Mouse (Mus musculus): Measurements from ENCODE around the gene Ttc38. TPM values are rescaled to one million over a fixed set of nuclear protein-coding genes. Genes with fewer than 3 reads are reported as not detected.

The Ttc38 gene
- total RNA-seq (2021): 1 to 10 TPM; 7.5 to 8.5 TPM

GRCm38 (mm10) chr15:85831954-85832590 lies at the start of gene Ttc38:
TSS of gene Ttc38 (plus strand) at chr15:85832306.
- peak; percentile 81 to 87 for DNase-seq
- intact Hi-C loops (cut with DNase I): no loop called here

GRCm38 (mm10) chr15:85783146-85783545 lies 49.0 kb upstream of the Ttc38 start:
- intact Hi-C loops (cut with DNase I): no loop called here
- no peak for DNase-seq

GRCm38 (mm10) chr15:85784341-85784740 lies 47.8 kb upstream of the Ttc38 start:
- no peak for DNase-seq
- intact Hi-C loops (cut with DNase I): no loop called here

- intact Hi-C loops (cut with DNase I): no loop called here
- DNase-seq: no peak
Measured at GRCm38 (mm10) chr15:85786711-85787110, 45.4 kb upstream of the Ttc38 start.

GRCm38 (mm10) chr15:85787482-85787881 lies 44.6 kb upstream of the Ttc38 start:
- intact Hi-C loops (cut with DNase I): no loop called here

GRCm38 (mm10) chr15:85788051-85788450 lies 44.1 kb upstream of the Ttc38 start:
- no peak for DNase-seq
- intact Hi-C loops (cut with DNase I): no loop called here

More at GRCm38 (mm10) chr15:85787482-85787881, 44.6 kb upstream of the Ttc38 start:
- DNase-seq: no peak

- intact Hi-C loops (cut with DNase I): no loop called here
- DNase-seq: no peak
Measured at GRCm38 (mm10) chr15:85788633-85789032, 43.5 kb upstream of the Ttc38 start.

GRCm38 (mm10) chr15:85791449-85791848 lies 40.7 kb upstream of the Ttc38 start:
- intact Hi-C loops (cut with DNase I): no loop called here
- DNase-seq: no peak

- intact Hi-C loops (cut with DNase I): no loop called here
- DNase-seq: peak; percentile 87 to 91
Measured at GRCm38 (mm10) chr15:85792819-85793218, 39.3 kb upstream of the Ttc38 start.

GRCm38 (mm10) chr15:85795516-85795915 lies 36.6 kb upstream of the Ttc38 start:
- no peak for DNase-seq
- intact Hi-C loops (cut with DNase I): loop anchor here (5.0 kb wide), 1 partner anchor 58 kb away; no protein-coding TSS in a partner anchor

GRCm38 (mm10) chr15:85798676-85799075 lies 33.4 kb upstream of the Ttc38 start:
- peak; percentile 65 to 77 for DNase-seq

GRCm38 (mm10) chr15:85802931-85803330 lies 29.2 kb upstream of the Ttc38 start:
- intact Hi-C loops (cut with DNase I): no loop called here

More at GRCm38 (mm10) chr15:85798676-85799075, 33.4 kb upstream of the Ttc38 start:
- intact Hi-C loops (cut with DNase I): loop anchor here (5.0 kb wide), 1 partner anchor 61 kb away; no protein-coding TSS in a partner anchor

GRCm38 (mm10) chr15:85806886-85807285 lies 25.2 kb upstream of the Ttc38 start:
- DNase-seq: no peak
- intact Hi-C loops (cut with DNase I): no loop called here

More at GRCm38 (mm10) chr15:85802931-85803330, 29.2 kb upstream of the Ttc38 start:
- DNase-seq: peak; percentile 71 to 80

GRCm38 (mm10) chr15:85807404-85807803 lies 24.7 kb upstream of the Ttc38 start:
- intact Hi-C loops (cut with DNase I): no loop called here

GRCm38 (mm10) chr15:85808031-85808430 lies 24.1 kb upstream of the Ttc38 start:
- intact Hi-C loops (cut with DNase I): no loop called here
- no peak for DNase-seq

More at GRCm38 (mm10) chr15:85807404-85807803, 24.7 kb upstream of the Ttc38 start:
- no peak for DNase-seq

GRCm38 (mm10) chr15:85808434-85808833 lies 23.7 kb upstream of the Ttc38 start:
- peak in 1 of 2 experiments; percentile 36 for DNase-seq
- intact Hi-C loops (cut with DNase I): no loop called here

GRCm38 (mm10) chr15:85809091-85809490 lies 23.0 kb upstream of the Ttc38 start:
- intact Hi-C loops (cut with DNase I): no loop called here
- DNase-seq: no peak

GRCm38 (mm10) chr15:85810462-85810805 lies 21.7 kb upstream of the Ttc38 start:
- intact Hi-C loops (cut with DNase I): loop anchor here (2.0 kb wide), 2 partner anchors 76 to 94 kb away; partner anchors contain the start of gene Ppara

GRCm38 (mm10) chr15:85810806-85811521 lies 21.1 kb upstream of the Ttc38 start:
- DNase-seq: peak; percentile 91 to 94
- intact Hi-C loops (cut with DNase I): loop anchor here (2.0 kb wide), 2 partner anchors 76 to 94 kb away; partner anchors contain the start of gene Ppara

More at GRCm38 (mm10) chr15:85810462-85810805, 21.7 kb upstream of the Ttc38 start:
- DNase-seq: no peak

GRCm38 (mm10) chr15:85811535-85812277 lies 20.4 kb upstream of the Ttc38 start, which contains the start of gene Cdpf1:
TSS of gene Cdpf1 (minus strand) at chr15:85811697.
- peak; percentile 100 for DNase-seq
- intact Hi-C loops (cut with DNase I): loop anchor here (2.0 kb wide), 2 partner anchors 77 to 95 kb away; partner anchors contain the start of gene Ppara

- intact Hi-C loops (cut with DNase I): no loop called here
- no peak for DNase-seq
Measured at GRCm38 (mm10) chr15:85813428-85813827, 18.7 kb upstream of the Ttc38 start.
